Mouse (Mus musculus) stomach, postnatal 0 days (tissue): ENCODE data around the gene Sowaha.

Experiments used
- CTCF ChIP-seq: IDR thresholded peaks from 2 replicates; pipeline ENCODE4 v1.5.1; 2016; ENCODE audit warnings: antibody characterized with exemption, low read depth, mild to moderate bottlenecking, moderate library complexity
- EP300 ChIP-seq: optimal IDR thresholded peaks from 2 replicates; pipeline ENCODE3; 2016; ENCODE audit warnings: antibody characterized with exemption

- TF ChIP-seq CTCF (no peak), EP300 (no peak)
These were observed 9.3 kb upstream of the Sowaha start for GRCm38 (mm10) chr11:53489421-53489820.
